Mouse (Mus musculus): ENCODE measurements around the gene Olfr1441. TPM values are rescaled to one million over a fixed set of nuclear protein-coding genes. Genes with fewer than 3 reads are reported as not detected.

Gene Olfr1441
- not detected in 2 replicates for polyA plus RNA-seq (2014; fragmentation: Nextera tagmentation; extraction: Ambion mirVana)

DNA sequence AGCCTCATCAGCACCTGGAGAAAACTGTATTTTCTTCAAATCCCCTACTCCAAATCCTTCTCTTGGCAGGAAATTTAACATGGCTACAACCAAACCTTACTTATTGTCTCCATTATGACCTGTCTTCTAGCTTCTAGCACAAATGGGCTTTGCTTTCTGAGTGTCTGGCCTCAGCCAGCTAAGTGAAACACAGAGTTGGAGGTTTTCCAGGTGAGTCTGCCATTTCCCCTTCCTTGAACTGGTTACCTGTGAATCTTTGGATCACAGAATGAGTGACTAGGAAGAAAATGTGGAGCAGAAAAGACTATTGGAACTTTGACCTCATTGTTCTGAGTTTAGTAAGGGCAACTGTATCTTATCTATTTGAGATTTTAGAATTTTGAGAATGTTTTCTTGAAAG, at the start of gene Olfr1441:
Olfr1441 (plus strand) TSS at position 73 of the 400 bp plus-strand sequence.
- H3K9me3 ChIP-seq (ENCODE audit: control insufficient read depth, low read length) = no peaks in the 10 kb centered on the region
- H3K27me3 ChIP-seq (ENCODE audit: control insufficient read depth, insufficient read depth, low read length) = no peaks in the 10 kb centered on the region
- DNase-seq (ENCODE audit: low spot score, missing footprints) (no peak), ATAC-seq (ENCODE audit: low FRiP score) (no peak)
- no peak within 1 kb of the TSS for H3K27ac ChIP-seq (ENCODE audit: low read depth, low read length)
- no peak within 1 kb of the TSS for H3K4me2 ChIP-seq
- H3K36me3 ChIP-seq (ENCODE audit: control insufficient read depth, insufficient read depth, low read length) = no peaks in the 10 kb centered on the region
- H3K9ac ChIP-seq (ENCODE audit: low read length) = no peak within 1 kb of the TSS
- no peak within 1 kb of the TSS for H3K4me3 ChIP-seq (ENCODE audit: low read depth, low read length)
- H3K4me1 ChIP-seq (ENCODE audit: control insufficient read depth, insufficient read depth, low read length) = no peaks in the 10 kb centered on the region

GRCm38 (mm10) chr19:12373004-12373403, 44.2 kb upstream of the Olfr1441 start:
- Histone ChIP-seq H3K9me3 (ENCODE audit: control insufficient read depth, low read length) (no peaks in the 10 kb centered on the region), H3K4me1 (ENCODE audit: control insufficient read depth, insufficient read depth, low read length) (no peaks in the 10 kb centered on the region), H3K27ac (ENCODE audit: low read depth, low read length) (no peak overlapping the region), H3K4me2 (no peak overlapping the region), H3K36me3 (ENCODE audit: control insufficient read depth, insufficient read depth, low read length) (no peaks in the 10 kb centered on the region), H3K27me3 (ENCODE audit: control insufficient read depth, insufficient read depth, low read length) (no peaks in the 10 kb centered on the region), H3K9ac (ENCODE audit: low read length) (no peak overlapping the region), H3K4me3 (ENCODE audit: low read depth, low read length) (no peak overlapping the region)
- WGBS = 78% methylated on average over 3 of the region's 3 CpGs
- ATAC-seq (ENCODE audit: low FRiP score) (no peak), DNase-seq (ENCODE audit: low spot score, missing footprints) (no peak)

DNA sequence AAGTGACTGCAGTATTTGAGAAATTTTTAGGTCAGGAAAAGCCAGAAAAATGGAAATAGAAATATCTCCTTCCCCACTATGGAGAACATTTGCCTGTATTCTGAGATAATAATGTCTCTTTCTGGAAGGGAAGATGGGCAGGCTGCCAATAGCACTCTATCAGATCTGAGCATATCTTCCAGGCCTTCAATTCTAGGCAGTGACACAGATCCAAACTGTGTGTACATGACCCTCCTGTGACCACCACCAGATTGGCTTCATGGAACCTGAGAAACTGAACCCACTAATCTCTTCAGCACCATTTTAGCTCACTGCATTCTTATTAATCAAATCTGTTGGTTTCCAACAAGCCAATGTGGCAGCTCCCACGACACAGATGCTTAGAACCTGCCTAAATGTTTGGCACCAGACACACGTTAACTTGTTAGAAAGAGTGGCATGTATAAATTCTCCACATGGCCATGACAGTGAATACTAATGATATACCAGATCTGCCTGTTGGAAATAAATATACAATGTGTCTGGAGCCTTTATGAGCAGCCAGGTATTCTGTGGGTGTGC, 42.7 kb upstream of the Olfr1441 start:
- Histone ChIP-seq H3K36me3 (ENCODE audit: control insufficient read depth, insufficient read depth, low read length) (no peaks in the 10 kb centered on the region), H3K9me3 (ENCODE audit: control insufficient read depth, low read length) (no peaks in the 10 kb centered on the region), H3K27ac (ENCODE audit: low read depth, low read length) (no peak overlapping the region), H3K9ac (ENCODE audit: low read length) (no peak overlapping the region), H3K4me2 (no peak overlapping the region), H3K4me3 (ENCODE audit: low read depth, low read length) (no peak overlapping the region), H3K4me1 (ENCODE audit: control insufficient read depth, insufficient read depth, low read length) (no peaks in the 10 kb centered on the region), H3K27me3 (ENCODE audit: control insufficient read depth, insufficient read depth, low read length) (no peaks in the 10 kb centered on the region)
- ATAC-seq (ENCODE audit: low FRiP score) (no peak), DNase-seq (ENCODE audit: low spot score, missing footprints) (no peak)
- WGBS = 86% methylated on average over 2 of the region's 2 CpGs

- no peak within 1 kb of the TSS for H3K4me2 ChIP-seq
- no peak within 1 kb of the TSS for H3K4me3 ChIP-seq (ENCODE audit: low read depth, low read length)
- 87% methylated on average over 2 of the region's 2 CpGs for WGBS
- DNase-seq (ENCODE audit: low spot score, missing footprints) (no peak), ATAC-seq (ENCODE audit: low FRiP score) (no peak)
- H3K27me3 ChIP-seq (ENCODE audit: control insufficient read depth, insufficient read depth, low read length) = no peaks in the 10 kb centered on the region
- H3K27ac ChIP-seq (ENCODE audit: low read depth, low read length) = no peak within 1 kb of the TSS
- no peaks in the 10 kb centered on the region for H3K9me3 ChIP-seq (ENCODE audit: control insufficient read depth, low read length)
- H3K4me1 ChIP-seq (ENCODE audit: control insufficient read depth, insufficient read depth, low read length) = no peaks in the 10 kb centered on the region
- H3K36me3 ChIP-seq (ENCODE audit: control insufficient read depth, insufficient read depth, low read length) = no peaks in the 10 kb centered on the region
- H3K9ac ChIP-seq (ENCODE audit: low read length) = no peak within 1 kb of the TSS
Measured at GRCm38 (mm10) chr19:12386979-12387378, 30.3 kb upstream of the Olfr1441 start, which contains the start of gene Olfr1440. Gene Olfr1440, plus strand, starts transcription at chr19:12387279.

DNA sequence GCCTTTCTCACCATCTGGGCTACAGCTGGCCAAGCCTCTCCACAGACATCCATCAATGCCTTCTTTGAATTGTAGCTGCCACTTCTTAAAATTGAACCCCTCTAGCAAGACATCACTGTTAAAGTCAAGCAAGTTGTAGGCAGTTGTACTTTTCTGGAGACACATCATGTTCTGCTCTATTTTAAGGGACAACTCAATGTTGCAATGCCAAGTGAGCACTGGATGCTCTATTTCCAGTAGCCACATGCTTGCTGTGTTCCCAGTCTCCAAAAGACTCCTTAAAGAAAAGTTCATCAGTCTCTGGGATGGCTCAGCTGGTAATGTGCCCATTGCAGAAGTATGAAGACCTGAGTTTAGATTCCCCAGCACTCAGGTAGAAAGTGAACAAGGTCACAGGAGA, 3.5 kb upstream of the Olfr1441 start:
- ATAC-seq (ENCODE audit: low FRiP score) = no peak
- Histone ChIP-seq H3K4me2 (no peak overlapping the region), H3K27me3 (ENCODE audit: control insufficient read depth, insufficient read depth, low read length) (no peaks in the 10 kb centered on the region), H3K9ac (ENCODE audit: low read length) (no peak overlapping the region), H3K27ac (ENCODE audit: low read depth, low read length) (no peak overlapping the region), H3K4me1 (ENCODE audit: control insufficient read depth, insufficient read depth, low read length) (no peaks in the 10 kb centered on the region), H3K4me3 (ENCODE audit: low read depth, low read length) (no peak overlapping the region), H3K9me3 (ENCODE audit: control insufficient read depth, low read length) (no peaks in the 10 kb centered on the region), H3K36me3 (ENCODE audit: control insufficient read depth, insufficient read depth, low read length) (no peaks in the 10 kb centered on the region)
- no peak for DNase-seq (ENCODE audit: low spot score, missing footprints)

- DNase-seq (ENCODE audit: low spot score, missing footprints) = no peak
- Histone ChIP-seq H3K27me3 (ENCODE audit: control insufficient read depth, insufficient read depth, low read length) (no peaks in the 10 kb centered on the region), H3K27ac (ENCODE audit: low read depth, low read length) (no peak overlapping the region), H3K36me3 (ENCODE audit: control insufficient read depth, insufficient read depth, low read length) (no peaks in the 10 kb centered on the region), H3K4me3 (ENCODE audit: low read depth, low read length) (no peak overlapping the region), H3K9ac (ENCODE audit: low read length) (no peak overlapping the region), H3K4me1 (ENCODE audit: control insufficient read depth, insufficient read depth, low read length) (no peaks in the 10 kb centered on the region), H3K4me2 (no peak overlapping the region), H3K9me3 (ENCODE audit: control insufficient read depth, low read length) (no peaks in the 10 kb centered on the region)
- 88% methylated on average over 3 of the region's 3 CpGs for WGBS
- no peak for ATAC-seq (ENCODE audit: low FRiP score)
Measured at GRCm38 (mm10) chr19:12418312-12418711, 1.1 kb downstream of the Olfr1441 start.

DNA sequence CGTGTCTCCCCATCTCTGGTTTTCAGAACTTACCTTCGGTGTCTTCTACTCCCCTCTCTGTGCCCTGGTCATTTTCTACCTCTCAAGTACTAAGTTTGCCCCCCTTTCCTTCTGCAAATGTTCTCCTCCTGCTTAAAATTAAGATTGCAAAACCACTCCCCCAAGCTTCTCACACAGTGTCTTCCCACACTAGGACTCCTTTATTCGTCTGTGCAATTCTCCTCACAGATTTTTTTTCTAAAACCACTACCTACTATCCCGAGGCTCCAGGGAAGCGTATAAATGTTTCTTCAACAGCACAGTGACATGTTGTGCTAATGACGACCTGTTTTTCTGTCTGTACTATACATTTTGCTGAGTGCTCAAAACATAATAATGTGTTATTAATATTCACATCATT, 3.3 kb downstream of the Olfr1441 start:
- H3K27ac ChIP-seq (ENCODE audit: low read depth, low read length) = no peak overlapping the region
- H3K4me3 ChIP-seq (ENCODE audit: low read depth, low read length) = no peak overlapping the region
- H3K9me3 ChIP-seq (ENCODE audit: control insufficient read depth, low read length) = no peaks in the 10 kb centered on the region
- WGBS = 82% methylated on average over 6 of the region's 6 CpGs
- H3K9ac ChIP-seq (ENCODE audit: low read length) = no peak overlapping the region
- no peaks in the 10 kb centered on the region for H3K36me3 ChIP-seq (ENCODE audit: control insufficient read depth, insufficient read depth, low read length)
- DNase-seq (ENCODE audit: low spot score, missing footprints) (no peak), ATAC-seq (ENCODE audit: low FRiP score) (no peak)
- H3K4me2 ChIP-seq = no peak overlapping the region
- no peaks in the 10 kb centered on the region for H3K4me1 ChIP-seq (ENCODE audit: control insufficient read depth, insufficient read depth, low read length)
- no peaks in the 10 kb centered on the region for H3K27me3 ChIP-seq (ENCODE audit: control insufficient read depth, insufficient read depth, low read length)

DNA sequence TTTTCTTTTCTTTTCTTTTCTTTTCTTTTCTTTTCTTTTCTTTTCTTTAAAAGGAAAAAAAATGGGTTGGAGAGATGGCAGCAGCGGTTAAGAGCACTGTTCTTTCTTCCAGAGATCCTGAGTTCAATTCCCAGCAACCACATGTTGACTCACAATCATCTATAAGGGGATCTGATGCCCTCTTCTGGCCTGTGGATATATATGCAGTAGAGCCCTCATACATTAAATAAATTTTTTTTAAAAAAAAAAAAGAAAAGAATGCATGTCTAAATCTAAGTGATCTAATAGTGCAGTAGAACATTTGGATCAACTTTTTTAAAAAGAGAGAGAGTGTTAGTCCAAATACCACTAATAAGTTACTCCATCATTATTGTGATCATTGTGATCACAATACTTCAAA, 4.4 kb downstream of the Olfr1441 start:
- DNase-seq (ENCODE audit: low spot score, missing footprints) = no peak
- no peaks in the 10 kb centered on the region for H3K27me3 ChIP-seq (ENCODE audit: control insufficient read depth, insufficient read depth, low read length)
- H3K9me3 ChIP-seq (ENCODE audit: control insufficient read depth, low read length) = no peaks in the 10 kb centered on the region
- 70% methylated on average over 1 of the region's 1 CpGs for WGBS
- H3K4me3 ChIP-seq (ENCODE audit: low read depth, low read length) = no peak overlapping the region
- H3K4me1 ChIP-seq (ENCODE audit: control insufficient read depth, insufficient read depth, low read length) = no peaks in the 10 kb centered on the region
- no peaks in the 10 kb centered on the region for H3K36me3 ChIP-seq (ENCODE audit: control insufficient read depth, insufficient read depth, low read length)
- ATAC-seq (ENCODE audit: low FRiP score) = no peak
- H3K9ac ChIP-seq (ENCODE audit: low read length) = no peak overlapping the region
- no peak overlapping the region for H3K27ac ChIP-seq (ENCODE audit: low read depth, low read length)
- H3K4me2 ChIP-seq = no peak overlapping the region

GRCm38 (mm10) chr19:12427101-12427500, 9.9 kb downstream of the Olfr1441 start:
- WGBS = 91% methylated on average over 5 of the region's 5 CpGs
- no peaks in the 10 kb centered on the region for H3K36me3 ChIP-seq (ENCODE audit: control insufficient read depth, insufficient read depth, low read length)

More at GRCm38 (mm10) chr19:12427101-12427500, 9.9 kb downstream of the Olfr1441 start:
- no peak overlapping the region for H3K9ac ChIP-seq (ENCODE audit: low read length)
- no peak for ATAC-seq (ENCODE audit: low FRiP score)
- no peak overlapping the region for H3K4me2 ChIP-seq
- no peak overlapping the region for H3K4me3 ChIP-seq (ENCODE audit: low read depth, low read length)
- no peak for DNase-seq (ENCODE audit: low spot score, missing footprints)
- H3K27ac ChIP-seq (ENCODE audit: low read depth, low read length) = no peak overlapping the region
- no peaks in the 10 kb centered on the region for H3K27me3 ChIP-seq (ENCODE audit: control insufficient read depth, insufficient read depth, low read length)
- no peaks in the 10 kb centered on the region for H3K4me1 ChIP-seq (ENCODE audit: control insufficient read depth, insufficient read depth, low read length)
- no peaks in the 10 kb centered on the region for H3K9me3 ChIP-seq (ENCODE audit: control insufficient read depth, low read length)
